In the genomic region with DNA sequence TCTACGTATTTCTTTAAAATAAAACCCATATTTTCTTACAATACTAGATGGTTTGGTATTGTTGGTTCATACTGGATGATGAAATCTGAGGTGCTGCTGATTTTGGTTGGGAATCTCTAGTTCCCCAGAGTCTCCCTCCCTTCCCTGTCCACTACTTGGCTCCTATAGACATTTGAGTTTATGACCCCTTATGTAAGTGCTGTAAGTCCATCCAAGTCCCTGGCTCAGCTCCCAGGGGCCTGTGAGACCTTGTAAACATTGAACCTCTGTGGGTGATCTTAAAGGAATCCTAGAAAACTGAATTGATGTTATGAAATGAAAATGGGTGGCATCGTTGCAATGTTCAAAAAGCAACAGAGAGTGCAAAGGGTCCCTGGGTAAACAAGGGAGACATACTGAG, we compare ENCODE assay signal across 21 mouse cellular contexts. TPM values are rescaled to one million over a fixed set of nuclear protein-coding genes. Genes with fewer than 3 reads are reported as not detected.
"Had no signal": no experiment of that assay in that cellular context is flagged by ENCODE, and none has a peak within 500 bp of the region (broad histone marks: within the 10 kb centered on the region; RNA-seq: fewer than 3 reads in every experiment).

No protein-coding gene starts in this region.

- H3K4me2 ChIP-seq: limb, embryonic 13.5 days; liver, embryonic 12.5 days; liver, embryonic 15.5 days; midbrain, embryonic 12.5 days; midbrain, embryonic 15.5 days; neural tube, embryonic 12.5 days; neural tube, embryonic 15.5 days had no signal

- H3K27me3 ChIP-seq: limb, embryonic 13.5 days; liver, embryonic 12.5 days; liver, embryonic 15.5 days; midbrain, embryonic 12.5 days; midbrain, embryonic 15.5 days; neural tube, embryonic 12.5 days; neural tube, embryonic 15.5 days had no signal

- ATAC-seq: liver, embryonic 12.5 days; midbrain, embryonic 15.5 days had no signal

- H3K9ac ChIP-seq: limb, embryonic 13.5 days; liver, embryonic 12.5 days; liver, embryonic 15.5 days; midbrain, embryonic 12.5 days; midbrain, embryonic 15.5 days; neural tube, embryonic 12.5 days; neural tube, embryonic 15.5 days had no signal

- DNase-seq: kidney, adult 11 months; kidney, adult 9 months; kidney, postnatal 25 days; layer of hippocampus, adult 9-11 months; liver; lung, adult 2 months; thymus, adult 2 months; thymus, postnatal 14 days; thymus, postnatal 4 days had no signal

- H3K36me3 ChIP-seq: liver, embryonic 12.5 days; liver, embryonic 15.5 days; midbrain, embryonic 15.5 days; neural tube, embryonic 12.5 days; neural tube, embryonic 15.5 days had no signal

- H3K4me3 ChIP-seq: layer of hippocampus, adult 2 months; limb, embryonic 10.5 days; limb, embryonic 13.5 days; liver, embryonic 12.5 days; liver, embryonic 15.5 days; midbrain, embryonic 12.5 days; midbrain, embryonic 15.5 days; neural tube, embryonic 12.5 days; neural tube, embryonic 15.5 days had no signal

- H3K27ac ChIP-seq: kidney, postnatal 0 days; layer of hippocampus, adult 2 months; limb, embryonic 10.5 days; limb, embryonic 13.5 days; liver, embryonic 12.5 days; liver, embryonic 15.5 days; macrophage; midbrain, embryonic 12.5 days; midbrain, embryonic 15.5 days; neural tube, embryonic 12.5 days; neural tube, embryonic 15.5 days; stomach, postnatal 0 days had no signal

- H3K9me3 ChIP-seq: limb, embryonic 10.5 days; liver, embryonic 12.5 days; liver, embryonic 15.5 days; midbrain, embryonic 15.5 days; neural tube, embryonic 12.5 days; neural tube, embryonic 15.5 days had no signal

- H3K4me1 ChIP-seq: limb, embryonic 10.5 days; limb, embryonic 13.5 days; liver, embryonic 15.5 days; midbrain, embryonic 12.5 days; midbrain, embryonic 15.5 days; neural tube, embryonic 12.5 days; neural tube, embryonic 15.5 days had no signal

RNA-seq across cellular contexts. Expression of a gene that starts 40.7 kb away (rescaled TPM):
- polyA plus RNA-seq: macrophage had no signal
